Mouse (Mus musculus) G1E (cell line): Measurements from ENCODE around the gene 5730522E02Rik. TPM values are rescaled to one million over a fixed set of nuclear protein-coding genes. Genes with fewer than 3 reads are reported as not detected.

Experiments used
- ATAC-seq: 2 replicates; pipeline ENCODE4 v1.8.0; 2016; ENCODE audit warnings: mild to moderate bottlenecking; ENCODE audit not compliant: insufficient number of reproducible peaks, poor library complexity, low FRiP score, severe bottlenecking; ENCODE audit errors: extremely low read depth
- DNase-seq: peaks from one replicate; pipeline ENCODE4 v3.0.0; 2012; ENCODE audit warnings: low spot score
- H3K27me3 ChIP-seq: 2 replicates; pipeline ENCODE4 v1.6.1; 2012; ENCODE audit warnings: mild to moderate bottlenecking, low read length, inconsistent platforms; ENCODE audit not compliant: insufficient read depth
- H3K36me3 ChIP-seq: replicated peaks from 2 replicates; pipeline ENCODE3; 2012; ENCODE audit warnings: mild to moderate bottlenecking, inconsistent platforms
- H3K4me1 ChIP-seq: 2 replicates; pipeline ENCODE4 v1.6.1; 2012; ENCODE audit warnings: low read depth, low read length, inconsistent platforms, mixed read lengths; ENCODE audit not compliant: insufficient read depth
- H3K4me3 ChIP-seq: 2 replicates; pipeline ENCODE4 v1.5.1; 2012; ENCODE audit warnings: low read depth, mild to moderate bottlenecking, inconsistent platforms, low read length, moderate library complexity, mixed read lengths
- H3K9me3 ChIP-seq: replicated peaks from 2 replicates; pipeline ENCODE4 v1.6.1; 2012; ENCODE audit warnings: inconsistent platforms
- CTCF ChIP-seq: IDR thresholded peaks from 2 replicates; pipeline ENCODE4 v1.5.1; 2012; ENCODE audit warnings: low read depth, low read length, inconsistent platforms, mixed read lengths
- GATA1 ChIP-seq: IDR thresholded peaks from 2 replicates; pipeline ENCODE4 v1.6.1; 2012; ENCODE audit warnings: borderline replicate concordance, low read length, inconsistent platforms, mixed read lengths
- GATA2 ChIP-seq: IDR thresholded peaks from 2 replicates; pipeline ENCODE4 v1.6.1; 2012; ENCODE audit warnings: low read depth, low read length, inconsistent platforms, borderline replicate concordance
- POLR2AphosphoS5 ChIP-seq: IDR thresholded peaks from 2 replicates; pipeline ENCODE4 v1.6.1; 2012; ENCODE audit warnings: low read depth, low read length, inconsistent platforms; ENCODE audit not compliant: insufficient replicate concordance
- TAL1 ChIP-seq: conservative IDR thresholded peaks from 2 replicates; pipeline ENCODE4 v1.6.1; 2012; ENCODE audit warnings: low read depth, low read length, inconsistent platforms, mixed read lengths
- polyA plus RNA-seq: library from polyadenylated mRNA; stranded (reverse); fragments of >175 nt; gene quantifications from 2 replicates; pipeline ENCODE4 v1.2.3, GENCODE M21; 2012
- total RNA-seq, 2 experiments: library from RNA; stranded (forward) in 1 of 2; stranded (reverse) in 1 of 2; fragments of 200-1000 nt in 1 of 2; fragments of >200 nt in 1 of 2; fragmentation: Nextera tagmentation in 1 of 2; gene quantifications; 2 replicates each; pipeline ENCODE4 v1.2.3; 2014 to 2017

Gene 5730522E02Rik
- total and polyA plus RNA-seq, 3 experiments: 0.44 TPM; not detected in 2

DNA sequence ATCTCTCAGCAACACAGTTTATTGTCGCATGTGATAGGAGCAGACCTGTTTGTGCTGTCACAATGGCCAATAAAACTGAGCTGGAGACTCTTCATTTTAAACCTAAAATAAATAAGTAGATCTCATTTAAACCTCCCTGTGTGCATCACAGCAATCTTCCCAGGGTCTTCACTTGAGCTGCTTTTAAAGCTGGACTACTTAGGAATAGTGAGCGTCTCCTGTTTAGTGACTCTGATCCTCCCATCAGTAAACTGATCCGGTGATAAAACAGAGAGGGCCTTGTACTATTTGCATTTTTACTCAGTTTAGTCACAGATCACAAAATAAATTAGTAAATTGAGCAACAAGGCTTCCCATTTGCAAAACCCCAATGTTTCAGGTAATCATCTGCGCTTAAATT, 206.5 kb downstream of the 5730522E02Rik start:
- H3K9me3 ChIP-seq: no peaks in the 10 kb centered on the region
- H3K4me1 ChIP-seq: no peaks in the 10 kb centered on the region
- H3K4me3 ChIP-seq: no peak overlapping the region
- no peaks in the 10 kb centered on the region for H3K36me3 ChIP-seq
- TF ChIP-seq GATA1 (no peak), CTCF (no peak), GATA2 (no peak), POLR2AphosphoS5 (no peak), TAL1 (no peak)
- DNase-seq (no peak), ATAC-seq (no peak)
- no peaks in the 10 kb centered on the region for H3K27me3 ChIP-seq

DNA sequence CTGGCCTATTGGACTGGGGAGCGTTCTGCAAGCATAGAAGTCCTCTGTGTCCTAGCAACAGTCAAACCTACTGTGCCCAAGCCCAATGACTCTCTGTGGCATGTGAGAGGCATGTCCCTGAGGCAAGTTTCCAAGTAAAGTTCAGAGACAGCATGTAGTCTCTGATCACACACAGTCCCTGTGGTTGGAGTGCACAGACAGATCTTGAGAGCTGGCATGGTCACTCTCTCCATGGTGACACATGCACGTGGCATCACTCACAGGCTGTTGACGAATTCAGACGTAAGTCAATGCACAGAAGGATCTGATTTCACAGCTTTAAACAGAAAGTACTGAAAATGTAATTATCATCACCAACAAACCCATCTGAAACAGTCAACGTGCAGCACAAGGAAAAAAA, 210.8 kb downstream of the 5730522E02Rik start:
- Histone ChIP-seq H3K4me3 (no peak overlapping the region), H3K4me1 (no peaks in the 10 kb centered on the region), H3K9me3 (no peaks in the 10 kb centered on the region), H3K36me3 (no peaks in the 10 kb centered on the region), H3K27me3 (no peaks in the 10 kb centered on the region)
- ATAC-seq (no peak), DNase-seq (no peak)
- TF ChIP-seq GATA1 (no peak), TAL1 (no peak), CTCF (no peak), POLR2AphosphoS5 (no peak), GATA2 (no peak)

DNA sequence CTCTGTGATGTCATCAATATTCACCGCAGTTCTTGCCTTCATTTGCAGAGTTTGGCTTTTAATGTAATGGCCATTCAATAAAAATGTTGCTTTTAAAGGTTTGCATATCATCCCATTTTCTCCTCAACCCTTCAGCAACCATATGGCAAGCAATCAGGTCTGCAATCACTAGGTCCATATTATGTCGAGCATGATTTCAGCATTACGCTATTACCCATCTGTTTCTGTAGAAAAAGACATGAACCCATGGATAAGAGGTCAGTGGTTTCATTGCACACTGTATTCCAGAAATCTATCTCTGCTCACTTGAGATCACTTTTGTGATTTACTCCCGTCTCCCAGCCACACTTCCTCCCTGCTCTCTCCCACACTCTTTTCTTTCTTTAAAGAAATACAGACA, 213.1 kb downstream of the 5730522E02Rik start:
- no peak for TF ChIP-seq GATA2
- TF ChIP-seq GATA1: no peak
- no peak for TF ChIP-seq TAL1
- TF ChIP-seq POLR2AphosphoS5: no peak
- no peak for TF ChIP-seq CTCF
- ATAC-seq: no peak

DNA sequence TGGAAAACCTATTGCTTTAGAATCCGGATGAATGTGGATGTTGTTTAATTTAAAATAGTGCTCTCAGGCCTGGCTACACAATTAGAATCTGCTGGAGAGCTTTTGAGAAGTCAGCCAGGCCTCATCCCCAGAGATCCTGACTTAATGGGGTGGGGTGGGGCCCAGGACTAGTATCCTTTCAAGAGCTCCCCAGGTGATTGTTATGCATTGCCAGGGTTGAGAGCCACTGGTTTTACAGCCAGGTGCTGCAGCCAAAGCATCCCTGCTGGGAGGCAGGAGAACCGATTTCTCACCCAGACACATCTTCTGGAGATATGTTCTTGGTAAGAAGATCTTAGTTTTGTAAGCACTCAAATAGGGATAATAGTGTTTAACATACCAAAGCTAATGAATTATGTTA, 216.4 kb downstream of the 5730522E02Rik start:
- ATAC-seq (no peak), DNase-seq (no peak)
- Histone ChIP-seq H3K9me3 (no peaks in the 10 kb centered on the region), H3K4me3 (no peak overlapping the region), H3K4me1 (no peaks in the 10 kb centered on the region), H3K36me3 (no peaks in the 10 kb centered on the region), H3K27me3 (no peaks in the 10 kb centered on the region)
- TF ChIP-seq GATA2 (no peak), CTCF (no peak), GATA1 (no peak), POLR2AphosphoS5 (no peak), TAL1 (no peak)

More for the DNA sequence above, 213.1 kb downstream of the 5730522E02Rik start:
- Histone ChIP-seq H3K36me3 (no peaks in the 10 kb centered on the region), H3K9me3 (no peaks in the 10 kb centered on the region), H3K27me3 (no peaks in the 10 kb centered on the region), H3K4me3 (no peak overlapping the region), H3K4me1 (no peaks in the 10 kb centered on the region)
- DNase-seq: no peak

DNA sequence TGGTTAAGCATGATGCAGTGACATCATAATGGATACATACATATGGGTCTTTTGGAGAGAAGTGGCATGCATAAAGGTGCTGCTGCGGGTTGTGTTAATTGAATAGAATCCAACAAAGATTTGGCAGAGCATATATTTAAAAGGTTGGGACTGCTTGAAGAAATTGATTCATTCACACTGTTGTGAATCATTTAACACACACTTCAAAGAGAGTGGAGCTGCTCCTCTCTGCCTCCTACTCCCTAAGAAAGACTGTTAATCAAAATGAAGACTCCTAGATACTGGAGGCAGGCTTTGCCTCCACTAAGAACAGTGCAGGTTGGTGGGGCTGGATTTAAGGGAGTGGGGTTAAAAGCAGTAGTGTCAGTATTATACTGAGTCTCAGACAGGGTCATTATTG, 218.3 kb downstream of the 5730522E02Rik start:
- TF ChIP-seq TAL1: no peak
- no peak for TF ChIP-seq POLR2AphosphoS5
- no peak for TF ChIP-seq CTCF
- TF ChIP-seq GATA1: no peak
- TF ChIP-seq GATA2: no peak
- no peaks in the 10 kb centered on the region for H3K36me3 ChIP-seq
- no peaks in the 10 kb centered on the region for H3K9me3 ChIP-seq
- DNase-seq (no peak), ATAC-seq (no peak)
- no peaks in the 10 kb centered on the region for H3K27me3 ChIP-seq
- no peaks in the 10 kb centered on the region for H3K4me1 ChIP-seq
- H3K4me3 ChIP-seq: no peak overlapping the region

DNA sequence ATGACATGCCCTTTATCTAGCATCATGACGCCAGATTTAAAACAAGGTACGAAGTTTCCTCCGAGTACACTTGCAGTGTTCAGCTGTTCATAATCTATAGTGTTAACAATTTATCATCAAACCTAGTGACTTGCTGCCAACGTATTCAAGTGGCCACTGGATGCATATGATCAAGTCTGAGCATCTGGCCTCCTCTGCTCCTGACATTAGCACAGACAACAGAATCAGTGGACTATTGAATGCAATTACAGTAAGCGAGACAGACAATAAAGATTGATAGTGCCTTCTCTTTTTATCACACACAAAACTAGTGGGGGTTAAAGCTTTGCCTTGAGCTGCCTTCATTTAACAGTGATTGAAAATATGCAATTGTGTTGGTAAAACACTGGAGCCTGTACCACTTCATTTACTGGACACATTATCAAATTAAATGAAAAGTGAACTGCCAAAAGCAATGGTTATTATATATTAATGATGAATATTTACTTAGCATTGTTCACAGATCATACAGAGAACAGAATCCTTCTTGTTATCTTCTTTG, 231.8 kb downstream of the 5730522E02Rik start:
- Histone ChIP-seq H3K27me3 (no peaks in the 10 kb centered on the region), H3K4me1 (no peaks in the 10 kb centered on the region), H3K4me3 (no peak overlapping the region), H3K36me3 (no peaks in the 10 kb centered on the region), H3K9me3 (no peaks in the 10 kb centered on the region)
- TF ChIP-seq TAL1: no peak
- TF ChIP-seq POLR2AphosphoS5: no peak
- TF ChIP-seq GATA1: no peak
- TF ChIP-seq CTCF: no peak
- DNase-seq: no peak
- ATAC-seq: no peak

DNA sequence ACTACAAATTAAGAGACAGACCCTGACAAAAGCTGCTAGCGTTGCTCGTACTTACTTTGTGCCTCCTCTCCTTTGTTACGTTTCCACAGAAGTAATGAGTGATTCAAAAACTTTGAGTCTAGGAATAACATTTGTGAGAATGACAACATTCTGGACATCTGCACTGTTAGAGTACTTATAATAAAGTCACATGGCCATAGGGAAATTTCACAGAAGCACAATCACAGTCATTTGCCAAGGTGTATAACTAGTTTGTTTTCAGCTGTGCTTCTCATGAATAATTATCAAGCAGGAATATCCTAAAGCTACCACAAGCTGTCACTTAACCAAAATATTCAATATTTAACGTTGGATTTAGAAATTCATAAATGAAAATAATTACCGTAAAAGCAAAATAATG, 269.1 kb downstream of the 5730522E02Rik start:
- no peaks in the 10 kb centered on the region for H3K27me3 ChIP-seq
- no peaks in the 10 kb centered on the region for H3K4me1 ChIP-seq
- DNase-seq (no peak), ATAC-seq (no peak)
- no peaks in the 10 kb centered on the region for H3K9me3 ChIP-seq
- H3K36me3 ChIP-seq: no peaks in the 10 kb centered on the region
- H3K4me3 ChIP-seq: no peak overlapping the region
- no peak for TF ChIP-seq TAL1
- TF ChIP-seq POLR2AphosphoS5: no peak
- no peak for TF ChIP-seq GATA1
- no peak for TF ChIP-seq CTCF
- TF ChIP-seq GATA2: no peak
